Comparison of ENCODE assay signal across 8 mouse cellular contexts in genomic region chr6:137723898-137724297, GRCm38 (mm10). TPM values are rescaled to one million over a fixed set of nuclear protein-coding genes. Genes with fewer than 3 reads are reported as not detected.
DNase-seq lines count a peak whose midpoint lies in the region.

No protein-coding gene starts in this region.

- DNase-seq in heart, adult 11 months = peak; percentile 29
- no peak for DNase-seq in heart, embryonic 10.5 days (ENCODE audit: low spot score)
- DNase-seq in right cerebral cortex, postnatal 10 days (ENCODE audit: low spot score in 2 of 2) = peak; percentile 50 to 58
- DNase-seq in right cerebral cortex, postnatal 4 days = no peak
- peak; percentile 61 to 80 for DNase-seq in cerebellum, postnatal 10 days
- peak; percentile 60 for DNase-seq in hindlimb bud, embryonic 11.5 days (ENCODE audit: extremely low spot score, low read depth, low spot score)
- peak; percentile 75 for DNase-seq in naive thymus-derived CD4-positive, alpha-beta T cell, adult 2 months (ENCODE audit: low read depth)
- DNase-seq in frontal cortex, postnatal 25 days (ENCODE audit: low spot score in 2 of 2) = no peak

- H3K36me3 ChIP-seq in heart, embryonic 10.5 days = no peaks in the 10 kb centered on the region

- H3K4me3 ChIP-seq in heart, embryonic 10.5 days = no peak overlapping the region

- 0 out of 2 replicates have a peak, but pooled peaks cover 4% of the 10 kb centered on the region for H3K27me3 ChIP-seq in heart, embryonic 10.5 days (ENCODE audit: insufficient read depth, poor library complexity, severe bottlenecking)

- no peaks in the 10 kb centered on the region for H3K9me3 ChIP-seq in heart, embryonic 10.5 days

- H3K4me1 ChIP-seq in heart, embryonic 10.5 days = no peaks in the 10 kb centered on the region

- H3K27ac ChIP-seq in heart, embryonic 10.5 days = no peak overlapping the region

- WGBS in heart, embryonic 10.5 days = 9% methylated on average over 4 of the region's 4 CpGs

RNA-seq across cellular contexts. Expression of gene Strap, which starts 11.0 kb away (rescaled TPM):
- 154 and 170 TPM in 2 replicates for polyA plus RNA-seq in heart, embryonic 10.5 days (2016; fragmentation: Nextera tagmentation; extraction: Ambion mirVana)

RNA-seq across cellular contexts. Expression of gene Dera, which starts 30.4 kb away (rescaled TPM):
- 76.1 and 79.9 TPM in 2 replicates for polyA plus RNA-seq in heart, embryonic 10.5 days (2016; fragmentation: Nextera tagmentation; extraction: Ambion mirVana)

Comparison
In these comparisons a context has a peak if more than half of its experiments do, and no peak if none do; other contexts are left out.
1. DNase-seq: peak in heart, adult 11 months (single experiment), right cerebral cortex, postnatal 10 days (2 of 2), cerebellum, postnatal 10 days (2 of 2), hindlimb bud, embryonic 11.5 days (single experiment) and naive thymus-derived CD4-positive, alpha-beta T cell, adult 2 months (single experiment); none in heart, embryonic 10.5 days (single experiment), right cerebral cortex, postnatal 4 days (single experiment) and frontal cortex, postnatal 25 days (0 of 2).